Mouse (Mus musculus): ENCODE measurements around the gene Nrarp. TPM values are rescaled to one million over a fixed set of nuclear protein-coding genes. Genes with fewer than 3 reads are reported as not detected.
A peak's percentile ranks its signal among the peaks of the same experiment; 100 is the strongest.

The Nrarp gene
- polyA plus RNA-seq, 1 experiment from 2014 or later: 14.1 TPM

GRCm38 (mm10) chr2:25196172-25196954 lies 15.8 kb downstream of the Nrarp start, which contains the start of gene Tor4a:
TSS of gene Tor4a (minus strand) at chr2:25196886.
- no peaks in the 10 kb centered on the region for H3K27me3 ChIP-seq (replicated peaks; ENCODE audit: insufficient read depth, low read length)
- TF ChIP-seq CTCF (IDR thresholded peaks at IDR 0.05) (no peak), EP300 (IDR thresholded peaks at IDR 0.05) (peak; percentile 78)
- WGBS: 5% methylated on average over 7 of the region's 8 CpGs

DNA sequence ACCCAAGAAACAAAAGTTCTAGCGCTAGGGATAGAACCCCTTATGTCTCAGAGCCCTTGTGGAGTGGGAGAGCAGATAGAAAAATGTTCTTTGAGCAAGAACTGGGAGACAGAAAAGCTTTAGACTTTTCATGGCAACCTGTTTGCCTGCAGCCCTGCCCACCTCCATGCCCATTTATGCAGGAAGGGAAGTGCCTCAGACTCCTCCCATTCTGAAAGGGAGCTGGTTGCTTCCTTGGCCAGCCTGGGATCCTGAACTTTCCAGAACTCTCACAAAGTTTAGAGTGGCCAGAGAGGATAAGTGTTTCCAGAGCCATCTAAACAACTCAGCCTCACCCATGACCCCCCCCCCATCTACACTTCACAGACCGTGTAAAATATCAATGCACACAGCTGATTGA lies 16.6 kb downstream of the Nrarp start:
- H3K36me3 ChIP-seq (ENCODE audit: insufficient read depth, low read length): peaks cover 28% of the 10 kb centered on the region
- peak overlapping the region; percentile 62 for H3K4me2 ChIP-seq (replicated peaks; ENCODE audit: low read depth, low read length)
- peak overlapping the region; percentile 91 for H3K27ac ChIP-seq (ENCODE audit: low read length)
- H3K9ac ChIP-seq (replicated peaks; ENCODE audit: low read depth): no peak overlapping the region
- peaks cover 18% of the 10 kb centered on the region for H3K4me1 ChIP-seq (ENCODE audit: insufficient read depth, low read depth, low read length)
- H3K9me3 ChIP-seq (ENCODE audit: low read length): no peaks in the 10 kb centered on the region
- peak; percentile 38 for ATAC-seq
- no peaks in the 10 kb centered on the region for H3K27me3 ChIP-seq (replicated peaks; ENCODE audit: insufficient read depth, low read length)
- TF ChIP-seq CTCF (IDR thresholded peaks at IDR 0.05) (no peak; the same call in 1 of the 2 replicates), EP300 (IDR thresholded peaks at IDR 0.05) (no peak)
- peak overlapping the region; percentile 36; the same call in 1 of the 2 replicates for H3K4me3 ChIP-seq (ENCODE audit: low read depth, low read length)
- DNase-seq (ENCODE audit: low spot score): peak; percentile 75
- 21% methylated on average over 2 of the region's 2 CpGs for WGBS

More at GRCm38 (mm10) chr2:25196172-25196954, 15.8 kb downstream of the Nrarp start, which contains the start of gene Tor4a:
- Histone ChIP-seq H3K9me3 (ENCODE audit: low read length) (no peaks in the 10 kb centered on the region), H3K4me1 (ENCODE audit: insufficient read depth, low read depth, low read length) (peaks cover 18% of the 10 kb centered on the region), H3K27ac (ENCODE audit: low read length) (peak within 1 kb of the TSS; percentile 91), H3K4me3 (ENCODE audit: low read depth, low read length) (peak within 1 kb of the TSS; percentile 36), H3K9ac (replicated peaks; ENCODE audit: low read depth) (peak within 1 kb of the TSS; percentile 29; the same call in 1 of the 2 replicates), H3K36me3 (ENCODE audit: insufficient read depth, low read length) (peaks cover 23% of the 10 kb centered on the region; the same call in 1 of the 2 replicates), H3K4me2 (replicated peaks; ENCODE audit: low read depth, low read length) (peak within 1 kb of the TSS; percentile 62)
- ATAC-seq (peak; percentile 87), DNase-seq (ENCODE audit: low spot score) (peak; percentile 95)

GRCm38 (mm10) chr2:25197946-25198345 lies 17.4 kb downstream of the Nrarp start:
- no peak for ATAC-seq
- TF ChIP-seq CTCF (IDR thresholded peaks at IDR 0.05) (no peak), EP300 (IDR thresholded peaks at IDR 0.05) (no peak)
- Histone ChIP-seq H3K27ac (ENCODE audit: low read length) (peak overlapping the region; percentile 91; the same call in 1 of the 2 replicates), H3K4me1 (ENCODE audit: insufficient read depth, low read depth, low read length) (peaks cover 18% of the 10 kb centered on the region), H3K9me3 (ENCODE audit: low read length) (no peaks in the 10 kb centered on the region), H3K36me3 (ENCODE audit: insufficient read depth, low read length) (peaks cover 34% of the 10 kb centered on the region), H3K27me3 (replicated peaks; ENCODE audit: insufficient read depth, low read length) (no peaks in the 10 kb centered on the region), H3K4me3 (ENCODE audit: low read depth, low read length) (no peak overlapping the region), H3K4me2 (replicated peaks; ENCODE audit: low read depth, low read length) (no peak overlapping the region), H3K9ac (replicated peaks; ENCODE audit: low read depth) (no peak overlapping the region)
- DNase-seq (ENCODE audit: low spot score): no peak

GRCm38 (mm10) chr2:25200631-25201030 lies 20.1 kb downstream of the Nrarp start:
- 95% methylated on average over 2 of the region's 2 CpGs for WGBS
- Histone ChIP-seq H3K27me3 (replicated peaks; ENCODE audit: insufficient read depth, low read length) (no peaks in the 10 kb centered on the region), H3K4me1 (ENCODE audit: insufficient read depth, low read depth, low read length) (peaks cover 10% of the 10 kb centered on the region; the same call in 1 of the 2 replicates), H3K4me3 (ENCODE audit: low read depth, low read length) (no peak overlapping the region), H3K36me3 (ENCODE audit: insufficient read depth, low read length) (peaks cover 43% of the 10 kb centered on the region), H3K9ac (replicated peaks; ENCODE audit: low read depth) (no peak overlapping the region), H3K9me3 (ENCODE audit: low read length) (no peaks in the 10 kb centered on the region), H3K27ac (ENCODE audit: low read length) (no peak overlapping the region), H3K4me2 (replicated peaks; ENCODE audit: low read depth, low read length) (no peak overlapping the region)
- TF ChIP-seq EP300 (IDR thresholded peaks at IDR 0.05) (no peak), CTCF (IDR thresholded peaks at IDR 0.05) (no peak)
- DNase-seq (ENCODE audit: low spot score): no peak
- ATAC-seq: no peak

DNA sequence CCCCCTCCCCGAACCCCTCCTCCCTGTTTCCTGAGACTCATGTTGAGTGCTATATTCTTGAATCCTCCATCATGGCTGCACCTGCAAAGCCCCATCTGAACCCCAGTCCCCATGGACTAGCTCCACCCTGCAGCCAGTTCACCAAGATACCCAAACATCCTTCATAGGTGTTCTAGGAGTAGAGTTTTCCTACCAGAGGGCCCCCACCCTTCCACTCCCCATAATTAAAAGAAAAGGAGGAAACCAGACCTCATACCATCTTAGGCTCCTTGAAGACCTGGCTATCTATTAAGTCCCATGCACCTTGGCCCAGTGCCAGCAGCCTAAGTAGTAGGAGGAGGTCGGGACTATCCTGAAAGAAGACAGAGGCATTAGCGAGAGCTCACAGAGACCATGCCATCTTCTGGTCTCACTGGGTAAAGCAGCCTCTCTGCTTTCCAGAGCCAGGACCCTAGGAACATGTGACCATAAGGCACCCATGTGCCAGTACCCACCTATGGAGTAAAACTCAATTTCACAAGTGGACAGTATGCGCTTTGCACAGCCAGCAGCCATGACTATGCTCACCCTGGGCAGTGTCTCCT lies 23.2 kb downstream of the Nrarp start:
- Histone ChIP-seq H3K36me3 (ENCODE audit: insufficient read depth, low read length) (peaks cover 42% of the 10 kb centered on the region), H3K27ac (ENCODE audit: low read length) (no peak overlapping the region), H3K4me3 (ENCODE audit: low read depth, low read length) (no peak overlapping the region), H3K4me2 (replicated peaks; ENCODE audit: low read depth, low read length) (no peak overlapping the region), H3K4me1 (ENCODE audit: insufficient read depth, low read depth, low read length) (no peaks in the 10 kb centered on the region), H3K27me3 (replicated peaks; ENCODE audit: insufficient read depth, low read length) (no peaks in the 10 kb centered on the region), H3K9ac (replicated peaks; ENCODE audit: low read depth) (no peak overlapping the region), H3K9me3 (ENCODE audit: low read length) (no peaks in the 10 kb centered on the region)
- ATAC-seq (no peak), DNase-seq (ENCODE audit: low spot score) (no peak)
- TF ChIP-seq EP300 (IDR thresholded peaks at IDR 0.05) (no peak), CTCF (IDR thresholded peaks at IDR 0.05) (peak; percentile 52)
- WGBS: 54% methylated on average over 4 of the region's 4 CpGs

DNA sequence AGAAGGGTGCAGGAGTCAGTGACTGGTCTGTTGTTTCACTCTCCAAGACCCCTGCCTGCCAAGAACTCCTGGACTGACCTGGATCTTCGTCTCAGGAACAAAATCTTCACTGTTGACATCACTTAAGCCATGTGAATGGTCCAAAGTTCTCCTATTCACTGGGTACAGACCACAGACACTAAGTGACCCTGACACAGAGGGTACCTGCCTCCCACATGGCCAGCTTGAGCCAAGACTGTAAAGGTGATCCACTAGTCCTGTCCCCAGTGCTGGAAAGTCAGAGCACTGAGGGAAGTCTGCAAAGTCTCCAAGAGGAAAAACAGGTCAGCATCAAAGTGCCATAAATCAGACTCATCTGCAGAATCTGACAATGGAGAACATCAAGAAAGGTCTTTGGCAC lies 27.0 kb downstream of the Nrarp start:
- ATAC-seq: no peak
- Histone ChIP-seq H3K4me2 (replicated peaks; ENCODE audit: low read depth, low read length) (no peak overlapping the region), H3K36me3 (ENCODE audit: insufficient read depth, low read length) (peaks cover 13% of the 10 kb centered on the region), H3K27ac (ENCODE audit: low read length) (no peak overlapping the region), H3K4me3 (ENCODE audit: low read depth, low read length) (no peak overlapping the region), H3K9ac (replicated peaks; ENCODE audit: low read depth) (no peak overlapping the region), H3K9me3 (ENCODE audit: low read length) (no peaks in the 10 kb centered on the region), H3K4me1 (ENCODE audit: insufficient read depth, low read depth, low read length) (peaks cover 6% of the 10 kb centered on the region; the same call in 1 of the 2 replicates), H3K27me3 (replicated peaks; ENCODE audit: insufficient read depth, low read length) (no peaks in the 10 kb centered on the region)
- DNase-seq (ENCODE audit: low spot score): no peak
- no peak for TF ChIP-seq CTCF (IDR thresholded peaks at IDR 0.05)
- no peak for TF ChIP-seq EP300 (IDR thresholded peaks at IDR 0.05)
- WGBS: 85% methylated on average over 1 of the region's 1 CpGs
